Mouse (Mus musculus): ENCODE data around the gene Cst9. TPM values are rescaled to one million over a fixed set of nuclear protein-coding genes. Genes with fewer than 3 reads are reported as not detected.

The Cst9 gene
- polyA plus RNA-seq, 1 experiment from 2014 or later = 5.3 TPM

DNA sequence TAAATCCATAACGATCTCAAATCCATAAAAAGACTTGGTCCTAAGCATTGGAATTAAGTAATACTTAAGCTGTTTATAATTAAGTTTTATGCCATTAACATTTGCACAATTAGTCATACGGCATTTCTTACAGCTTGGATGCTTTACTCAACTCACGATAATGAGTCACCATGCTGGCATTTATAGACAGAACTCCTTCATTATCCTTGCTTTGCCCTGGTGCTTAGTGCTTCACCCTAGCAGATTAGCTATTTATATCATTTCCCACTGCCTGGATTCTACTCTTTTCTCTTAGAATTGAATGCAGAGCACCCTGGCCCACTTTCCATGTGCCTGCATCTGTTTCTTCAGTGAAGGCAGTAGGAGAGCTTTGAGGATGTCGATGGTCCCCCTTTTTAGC, 22.6 kb downstream of the Cst9 start:
- Histone ChIP-seq H3K9ac (no peak overlapping the region), H3K4me3 (no peak overlapping the region), H3K36me3 (no peaks in the 10 kb centered on the region), H3K27me3 (no peaks in the 10 kb centered on the region), H3K4me1 (replicated peaks) (peaks cover 17% of the 10 kb centered on the region), H3K27ac (peak overlapping the region; percentile 66; the same call in 1 of the 2 replicates), H3K4me2 (no peak overlapping the region), H3K9me3 (replicated peaks) (no peaks in the 10 kb centered on the region)
- no peak for ATAC-seq (replicated peaks; ENCODE audit: insufficient number of reproducible peaks, insufficient read depth, low FRiP score, low read depth)
- WGBS = 59% methylated on average over 4 of the region's 4 CpGs

GRCm38 (mm10) chr2:148860993-148861392, 26.0 kb downstream of the Cst9 start:
- H3K36me3 ChIP-seq = no peaks in the 10 kb centered on the region
- no peak for ATAC-seq (replicated peaks; ENCODE audit: insufficient number of reproducible peaks, insufficient read depth, low FRiP score, low read depth)

GRCm38 (mm10) chr2:148861693-148862092, 26.7 kb downstream of the Cst9 start:
- Histone ChIP-seq H3K4me3 (no peak overlapping the region), H3K36me3 (no peaks in the 10 kb centered on the region), H3K27me3 (no peaks in the 10 kb centered on the region), H3K4me2 (no peak overlapping the region), H3K4me1 (replicated peaks) (peaks cover 24% of the 10 kb centered on the region), H3K9ac (no peak overlapping the region), H3K27ac (no peak overlapping the region), H3K9me3 (replicated peaks) (no peaks in the 10 kb centered on the region)
- no peak for ATAC-seq (replicated peaks; ENCODE audit: insufficient number of reproducible peaks, insufficient read depth, low FRiP score, low read depth)

More at GRCm38 (mm10) chr2:148860993-148861392, 26.0 kb downstream of the Cst9 start:
- no peak overlapping the region for H3K4me2 ChIP-seq
- no peaks in the 10 kb centered on the region for H3K9me3 ChIP-seq (replicated peaks)
- no peaks in the 10 kb centered on the region for H3K27me3 ChIP-seq
- no peak overlapping the region for H3K4me3 ChIP-seq
- WGBS = 52% methylated on average over 4 of the region's 4 CpGs
- no peak overlapping the region for H3K27ac ChIP-seq
- H3K9ac ChIP-seq = no peak overlapping the region
- H3K4me1 ChIP-seq (replicated peaks) = peaks cover 28% of the 10 kb centered on the region

DNA sequence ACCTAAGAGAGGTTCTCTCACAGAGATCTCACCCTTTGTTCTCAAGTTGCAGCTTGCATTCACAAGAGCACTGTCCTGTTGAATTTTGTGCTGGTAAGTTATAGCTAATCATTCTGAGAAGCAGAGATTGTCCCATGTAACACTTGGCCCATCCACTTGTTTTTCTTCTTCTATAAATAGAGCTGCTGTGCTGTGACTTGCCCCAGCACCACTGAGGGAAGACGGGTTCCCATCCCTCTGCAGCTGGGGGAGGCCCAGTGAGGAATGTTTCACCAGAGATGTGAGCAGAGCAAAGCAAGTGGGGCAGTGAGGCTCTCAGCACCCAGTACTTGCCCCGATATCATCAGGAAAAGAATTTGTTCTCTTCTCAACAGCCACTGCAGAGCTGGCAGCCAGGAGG, 30.0 kb downstream of the Cst9 start, which contains the start of gene 9230104L09Rik:
Gene 9230104L09Rik, minus strand, starts transcription at position 73 of the 400 bp plus-strand sequence.
- ATAC-seq (replicated peaks; ENCODE audit: insufficient number of reproducible peaks, insufficient read depth, low FRiP score, low read depth) = peak; percentile 83

GRCm38 (mm10) chr2:148868959-148869358, 34.0 kb downstream of the Cst9 start:
- Histone ChIP-seq H3K9ac (no peak overlapping the region), H3K9me3 (replicated peaks) (no peaks in the 10 kb centered on the region), H3K4me2 (no peak overlapping the region), H3K27ac (no peak overlapping the region), H3K4me3 (no peak overlapping the region), H3K36me3 (peaks cover 17% of the 10 kb centered on the region; the same call in 1 of the 2 replicates), H3K27me3 (no peaks in the 10 kb centered on the region), H3K4me1 (replicated peaks) (peaks cover 26% of the 10 kb centered on the region)
- 65% methylated on average over 1 of the region's 1 CpGs for WGBS
- no peak for ATAC-seq (replicated peaks; ENCODE audit: insufficient number of reproducible peaks, insufficient read depth, low FRiP score, low read depth)

More for the DNA sequence above, 30.0 kb downstream of the Cst9 start, which contains the start of gene 9230104L09Rik:
- Histone ChIP-seq H3K4me3 (no peak within 1 kb of the TSS), H3K27me3 (no peaks in the 10 kb centered on the region), H3K9ac (no peak within 1 kb of the TSS), H3K4me2 (peak within 1 kb of the TSS; percentile 20; the same call in 1 of the 2 replicates), H3K9me3 (replicated peaks) (no peaks in the 10 kb centered on the region), H3K36me3 (no peaks in the 10 kb centered on the region), H3K27ac (peak within 1 kb of the TSS; percentile 77), H3K4me1 (replicated peaks) (peaks cover 12% of the 10 kb centered on the region)
- 14% methylated on average over 2 of the region's 2 CpGs for WGBS

- H3K9ac ChIP-seq = no peak overlapping the region
- no peak overlapping the region for H3K4me2 ChIP-seq
- peaks cover 23% of the 10 kb centered on the region for H3K4me1 ChIP-seq (replicated peaks)
- H3K27me3 ChIP-seq = no peaks in the 10 kb centered on the region
- H3K36me3 ChIP-seq = peaks cover 17% of the 10 kb centered on the region; the same call in 1 of the 2 replicates
- no peak overlapping the region for H3K4me3 ChIP-seq
- H3K9me3 ChIP-seq (replicated peaks) = no peaks in the 10 kb centered on the region
- WGBS = 77% methylated on average over 3 of the region's 3 CpGs
- no peak overlapping the region for H3K27ac ChIP-seq
- ATAC-seq (replicated peaks; ENCODE audit: insufficient number of reproducible peaks, insufficient read depth, low FRiP score, low read depth) = no peak
Observed at GRCm38 (mm10) chr2:148870526-148870925, 35.6 kb downstream of the Cst9 start.

- Histone ChIP-seq H3K4me3 (peak overlapping the region; percentile 96), H3K27ac (peak overlapping the region; percentile 97), H3K36me3 (peaks cover 17% of the 10 kb centered on the region; the same call in 1 of the 2 replicates), H3K9me3 (replicated peaks) (no peaks in the 10 kb centered on the region), H3K9ac (peak overlapping the region; percentile 97; the same call in 1 of the 2 replicates), H3K27me3 (no peaks in the 10 kb centered on the region), H3K4me2 (peak overlapping the region; percentile 78), H3K4me1 (replicated peaks) (peaks cover 38% of the 10 kb centered on the region)
- ATAC-seq (replicated peaks; ENCODE audit: insufficient number of reproducible peaks, insufficient read depth, low FRiP score, low read depth) = no peak; the same call in 1 of the 2 replicates
- 36% methylated on average over 4 of the region's 4 CpGs for WGBS
Observed at GRCm38 (mm10) chr2:148872860-148873259, 37.9 kb downstream of the Cst9 start.

DNA sequence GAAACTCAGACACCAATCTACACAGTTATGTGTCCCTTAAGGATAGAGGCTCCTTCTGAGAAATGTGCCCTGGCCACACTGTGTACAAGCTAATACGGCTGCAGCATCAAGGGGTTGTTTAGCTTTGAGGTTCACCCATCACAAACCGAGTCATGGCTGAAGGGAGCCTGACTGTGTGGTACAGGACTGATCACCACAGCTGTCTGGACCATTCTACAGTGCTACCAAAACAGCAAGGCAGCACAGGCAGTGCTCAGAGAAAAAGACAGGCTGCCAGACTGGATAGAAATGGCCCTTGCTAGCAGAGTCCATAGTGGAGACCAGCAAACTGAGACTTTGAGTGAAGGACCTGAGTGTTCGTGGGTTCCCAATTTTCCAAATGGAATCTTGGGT, 39.3 kb downstream of the Cst9 start:
- no peak for ATAC-seq (replicated peaks; ENCODE audit: insufficient number of reproducible peaks, insufficient read depth, low FRiP score, low read depth)
- H3K27ac ChIP-seq = peak overlapping the region; percentile 97; the same call in 1 of the 2 replicates
- 21% methylated on average over 3 of the region's 3 CpGs for WGBS

DNA sequence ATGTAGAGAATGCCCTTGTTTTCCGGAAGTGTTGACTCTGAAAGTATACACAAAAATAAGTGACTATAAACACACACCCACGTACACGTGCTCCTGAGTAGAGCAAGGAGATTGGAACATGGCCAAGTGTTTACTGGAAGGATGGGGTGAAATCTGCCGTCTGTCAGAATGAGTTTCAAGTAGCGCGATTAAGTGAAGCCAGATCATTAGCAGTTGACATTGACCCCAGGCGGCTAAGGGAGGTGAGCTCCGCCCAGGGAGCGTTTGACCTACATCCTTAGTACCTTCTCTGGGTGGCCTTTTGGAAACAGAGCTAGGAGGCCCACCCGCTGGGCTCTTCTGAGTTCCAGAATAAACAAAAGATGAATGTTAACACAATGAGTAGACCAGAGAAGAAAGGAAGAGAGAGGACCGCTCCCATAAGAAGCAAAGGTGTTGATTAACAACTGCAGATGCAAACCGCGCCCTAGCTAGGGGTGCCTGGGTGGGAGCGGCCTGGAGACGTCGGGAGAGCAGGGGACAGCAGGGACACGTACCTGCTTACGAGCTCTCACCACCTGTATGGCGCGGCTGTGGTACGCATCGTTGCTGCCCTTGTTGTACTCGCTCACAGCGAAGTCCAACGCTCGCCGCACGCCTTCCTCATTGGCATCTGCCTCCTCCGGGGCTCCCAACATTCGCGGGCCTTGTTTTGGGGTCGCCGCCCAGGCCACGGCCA, 39.8 kb downstream of the Cst9 start:
- peak overlapping the region; percentile 97 for H3K9ac ChIP-seq
- peaks cover 53% of the 10 kb centered on the region for H3K4me1 ChIP-seq (replicated peaks)
- ATAC-seq (replicated peaks; ENCODE audit: insufficient number of reproducible peaks, insufficient read depth, low FRiP score, low read depth) = peak; percentile 33
- H3K36me3 ChIP-seq = peaks cover 17% of the 10 kb centered on the region; the same call in 1 of the 2 replicates
- peak overlapping the region; percentile 96 for H3K4me3 ChIP-seq
- H3K4me2 ChIP-seq = peak overlapping the region; percentile 78
- no peaks in the 10 kb centered on the region for H3K27me3 ChIP-seq
- H3K9me3 ChIP-seq (replicated peaks) = no peaks in the 10 kb centered on the region
- H3K27ac ChIP-seq = peak overlapping the region; percentile 97
- under 1% methylated on average over 34 of the region's 34 CpGs for WGBS

More for the DNA sequence above, 39.3 kb downstream of the Cst9 start:
- Histone ChIP-seq H3K36me3 (peaks cover 17% of the 10 kb centered on the region; the same call in 1 of the 2 replicates), H3K4me1 (replicated peaks) (peaks cover 50% of the 10 kb centered on the region), H3K9me3 (replicated peaks) (no peaks in the 10 kb centered on the region), H3K4me2 (peak overlapping the region; percentile 78), H3K9ac (peak overlapping the region; percentile 97), H3K4me3 (peak overlapping the region; percentile 96), H3K27me3 (no peaks in the 10 kb centered on the region)

DNA sequence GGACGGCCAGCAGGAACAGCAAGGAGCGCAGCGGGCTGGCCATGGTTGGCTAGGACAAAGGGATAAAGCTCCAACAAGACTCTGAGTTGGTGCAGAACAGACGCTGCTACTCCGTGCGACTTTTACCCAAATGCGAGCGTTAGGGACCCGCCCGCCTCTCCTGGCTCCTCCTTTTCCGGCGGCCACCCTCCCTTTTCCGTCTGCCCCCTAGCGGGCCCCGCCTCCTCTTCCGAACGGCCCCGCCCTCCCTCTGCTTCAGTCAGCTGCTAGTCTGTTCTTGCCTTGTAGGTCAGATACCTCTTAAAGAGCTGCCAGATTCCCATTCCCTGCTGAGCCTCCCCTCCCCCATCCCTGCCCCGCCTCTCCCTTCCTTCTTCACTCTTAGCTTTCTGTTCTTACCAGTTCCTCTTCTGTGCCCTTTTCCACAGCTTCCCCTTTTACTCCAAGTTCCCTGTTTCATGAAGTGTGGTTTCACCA, 40.4 kb downstream of the Cst9 start, which contains the start of gene Cst3:
Gene Cst3, minus strand, starts transcription at position 358 of the 477 bp plus-strand sequence.
- peak within 1 kb of the TSS; percentile 97 for H3K9ac ChIP-seq
- no peaks in the 10 kb centered on the region for H3K9me3 ChIP-seq (replicated peaks)
- peak within 1 kb of the TSS; percentile 96 for H3K4me3 ChIP-seq
- peak within 1 kb of the TSS; percentile 78 for H3K4me2 ChIP-seq
- peaks cover 53% of the 10 kb centered on the region for H3K4me1 ChIP-seq (replicated peaks)
- ATAC-seq (replicated peaks; ENCODE audit: insufficient number of reproducible peaks, insufficient read depth, low FRiP score, low read depth) = peak; percentile 96
- WGBS = 0% methylated on average over 19 of the region's 19 CpGs
- H3K36me3 ChIP-seq = peaks cover 17% of the 10 kb centered on the region; the same call in 1 of the 2 replicates
- H3K27me3 ChIP-seq = no peaks in the 10 kb centered on the region
- peak within 1 kb of the TSS; percentile 97 for H3K27ac ChIP-seq

DNA sequence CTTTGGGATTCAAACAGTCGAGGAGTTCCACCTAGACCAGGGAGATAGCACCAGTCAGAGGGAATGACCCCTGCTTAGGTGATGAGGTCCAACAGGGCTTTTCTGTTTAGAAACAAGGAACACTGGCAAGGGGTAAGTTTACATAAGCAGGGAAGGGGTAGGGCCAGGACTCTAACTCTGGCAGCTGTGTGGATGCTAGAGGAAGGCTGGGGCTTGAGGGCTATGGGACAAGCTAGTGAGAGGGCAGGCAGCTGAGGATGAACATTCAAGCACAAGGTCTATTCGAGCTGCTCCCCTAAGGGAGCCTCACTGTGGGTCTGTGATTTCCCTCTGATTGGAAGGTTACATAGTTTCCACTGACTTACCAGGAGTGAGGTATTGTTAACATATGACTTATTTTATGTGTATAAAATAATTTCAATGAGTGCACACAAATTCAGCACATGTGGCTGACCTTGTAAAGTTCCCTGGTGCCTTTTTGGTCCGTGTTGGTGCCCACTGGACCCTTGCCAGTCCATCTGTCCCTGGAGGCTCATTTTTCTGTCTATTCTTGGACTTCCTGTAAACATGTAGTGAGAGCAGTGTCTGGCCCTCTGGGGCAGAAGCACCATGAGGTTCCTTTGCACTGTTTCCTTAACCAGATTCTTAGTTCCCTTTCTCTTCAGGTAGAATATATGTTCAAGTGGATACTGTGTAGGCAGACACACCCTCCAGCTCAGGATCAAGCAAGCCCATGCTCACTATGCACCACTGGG, 42.2 kb downstream of the Cst9 start:
- WGBS = 29% methylated on average over 3 of the region's 3 CpGs
- Histone ChIP-seq H3K9me3 (replicated peaks) (no peaks in the 10 kb centered on the region), H3K27me3 (no peaks in the 10 kb centered on the region)

More for the DNA sequence above, 42.2 kb downstream of the Cst9 start:
- ATAC-seq (replicated peaks; ENCODE audit: insufficient number of reproducible peaks, insufficient read depth, low FRiP score, low read depth) = no peak
- Histone ChIP-seq H3K4me2 (no peak overlapping the region), H3K4me1 (replicated peaks) (peaks cover 53% of the 10 kb centered on the region), H3K36me3 (peaks cover 2% of the 10 kb centered on the region; the same call in 1 of the 2 replicates), H3K9ac (no peak overlapping the region), H3K27ac (peak overlapping the region; percentile 24), H3K4me3 (no peak overlapping the region)

Measured in heart, embryonic 15.5 days (tissue).